Mouse (Mus musculus): ENCODE data around the gene Sv2c. TPM values are rescaled to one million over a fixed set of nuclear protein-coding genes. Genes with fewer than 3 reads are reported as not detected.

Sv2c gene
- polyA plus RNA-seq, 1 experiment: 0.02 TPM

GRCm38 (mm10) chr13:95961905-95962304 is 170.5 kb downstream of the Sv2c start:
- no peak for TF ChIP-seq GATA1 (IDR thresholded peaks at IDR 0.05; ENCODE audit: low read length)

GRCm38 (mm10) chr13:95961191-95961791 is 171.1 kb downstream of the Sv2c start:
- no peak for TF ChIP-seq GATA1 (IDR thresholded peaks at IDR 0.05; ENCODE audit: low read length)

- TF ChIP-seq GATA1 (IDR thresholded peaks at IDR 0.05; ENCODE audit: low read length): no peak
Measured at GRCm38 (mm10) chr13:95960477-95961185, 171.7 kb downstream of the Sv2c start.

- no peak for TF ChIP-seq GATA1 (IDR thresholded peaks at IDR 0.05; ENCODE audit: low read length)
Measured at GRCm38 (mm10) chr13:95959651-95960476, 172.5 kb downstream of the Sv2c start.

GRCm38 (mm10) chr13:95957134-95957533 is 175.2 kb downstream of the Sv2c start:
- TF ChIP-seq GATA1 (IDR thresholded peaks at IDR 0.05; ENCODE audit: low read length): no peak

GRCm38 (mm10) chr13:95956327-95956781 is 176.0 kb downstream of the Sv2c start:
- TF ChIP-seq GATA1 (IDR thresholded peaks at IDR 0.05; ENCODE audit: low read length): no peak

- no peak for TF ChIP-seq GATA1 (IDR thresholded peaks at IDR 0.05; ENCODE audit: low read length)
Measured at GRCm38 (mm10) chr13:95955204-95955603, 177.2 kb downstream of the Sv2c start.

- TF ChIP-seq GATA1 (IDR thresholded peaks at IDR 0.05; ENCODE audit: low read length): no peak
Measured at GRCm38 (mm10) chr13:95953636-95954035, 178.7 kb downstream of the Sv2c start.

- no peak for TF ChIP-seq GATA1 (IDR thresholded peaks at IDR 0.05; ENCODE audit: low read length)
Measured at GRCm38 (mm10) chr13:95952263-95952662, 180.1 kb downstream of the Sv2c start.

- no peak for TF ChIP-seq GATA1 (IDR thresholded peaks at IDR 0.05; ENCODE audit: low read length)
Measured at GRCm38 (mm10) chr13:95951098-95951894, 181.1 kb downstream of the Sv2c start.

GRCm38 (mm10) chr13:95950434-95951091 is 181.8 kb downstream of the Sv2c start:
- no peak for TF ChIP-seq GATA1 (IDR thresholded peaks at IDR 0.05; ENCODE audit: low read length)

GRCm38 (mm10) chr13:95949356-95949755 is 183.0 kb downstream of the Sv2c start:
- TF ChIP-seq GATA1 (IDR thresholded peaks at IDR 0.05; ENCODE audit: low read length): no peak

GRCm38 (mm10) chr13:95948821-95949220 is 183.6 kb downstream of the Sv2c start:
- TF ChIP-seq GATA1 (IDR thresholded peaks at IDR 0.05; ENCODE audit: low read length): no peak

- no peak for TF ChIP-seq GATA1 (IDR thresholded peaks at IDR 0.05; ENCODE audit: low read length)
Measured at GRCm38 (mm10) chr13:95948394-95948793, 184.0 kb downstream of the Sv2c start.
